Mouse (Mus musculus): ENCODE data around the gene Strada. TPM values are rescaled to one million over a fixed set of nuclear protein-coding genes. Genes with fewer than 3 reads are reported as not detected.
"Not testable (repeated sequence)": the region's sequence is repeated elsewhere in the genome, so short reads cannot be mapped to it uniquely, and the experiment has no call there.

The Strada gene
- total RNA-seq, 2 experiments from 2014 or later, result 10.5 to 10.9 TPM

DNA sequence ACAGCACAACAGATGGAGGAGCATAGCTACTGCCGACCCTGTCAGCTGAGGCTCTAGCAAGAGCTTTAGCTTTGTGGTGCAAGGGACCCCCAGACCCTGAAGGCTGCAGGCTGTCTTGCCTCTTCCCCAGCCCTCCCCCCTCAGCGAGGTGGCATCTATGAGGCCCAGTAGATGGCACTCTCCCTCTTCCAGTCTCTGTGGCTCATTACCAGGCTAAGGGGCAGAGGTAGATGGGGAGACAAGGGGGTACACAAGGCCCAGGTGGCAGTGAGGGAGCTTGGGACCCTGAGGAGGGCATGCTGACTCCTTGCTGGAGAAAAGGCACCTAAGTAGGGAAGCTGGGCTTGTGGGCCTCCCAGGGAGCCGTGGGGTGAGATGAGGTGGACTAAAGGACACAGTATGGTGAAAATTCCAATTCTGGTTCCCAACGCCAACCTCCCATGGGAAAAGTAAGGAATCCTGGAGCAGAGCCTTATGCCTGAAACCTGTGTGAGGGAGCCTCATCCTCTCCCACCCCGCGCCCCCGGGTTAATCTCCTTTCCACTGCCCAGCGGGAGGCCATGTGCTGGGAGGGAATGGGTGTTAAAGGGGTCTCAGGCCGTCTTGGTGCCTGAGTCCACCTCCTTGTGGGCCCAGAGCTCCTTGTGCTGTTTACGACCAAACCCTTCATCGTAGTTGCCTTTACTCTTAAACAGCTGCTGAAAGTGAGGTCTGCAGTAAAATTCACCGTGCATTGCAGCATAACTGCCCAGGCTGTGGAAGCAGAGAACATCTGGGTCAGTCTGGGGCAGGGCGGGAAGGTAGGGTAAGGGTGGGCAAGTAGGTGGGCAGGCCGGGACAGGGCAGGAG lies 43.7 kb downstream of the Strada start:
- no peak for DNase-seq

GRCm38 (mm10) chr11:106157154-106157553 lies 44.8 kb downstream of the Strada start:
- intact Hi-C loops (cut with DNase I), result loop anchor here (5.0 kb wide), 2 partner anchors 85 to 240 kb away; no protein-coding TSS in a partner anchor
- DNase-seq, result no peak

More for the DNA sequence above, 43.7 kb downstream of the Strada start:
- intact Hi-C loops (cut with DNase I), result loop anchor here (5.0 kb wide), 2 partner anchors 84 to 239 kb away; no protein-coding TSS in a partner anchor

- DNase-seq, result no peak
- intact Hi-C loops (cut with DNase I), result loop anchor here (5.0 kb wide), 2 partner anchors 86 to 241 kb away; no protein-coding TSS in a partner anchor
These were observed 45.7 kb downstream of the Strada start for GRCm38 (mm10) chr11:106156257-106156656.

DNA sequence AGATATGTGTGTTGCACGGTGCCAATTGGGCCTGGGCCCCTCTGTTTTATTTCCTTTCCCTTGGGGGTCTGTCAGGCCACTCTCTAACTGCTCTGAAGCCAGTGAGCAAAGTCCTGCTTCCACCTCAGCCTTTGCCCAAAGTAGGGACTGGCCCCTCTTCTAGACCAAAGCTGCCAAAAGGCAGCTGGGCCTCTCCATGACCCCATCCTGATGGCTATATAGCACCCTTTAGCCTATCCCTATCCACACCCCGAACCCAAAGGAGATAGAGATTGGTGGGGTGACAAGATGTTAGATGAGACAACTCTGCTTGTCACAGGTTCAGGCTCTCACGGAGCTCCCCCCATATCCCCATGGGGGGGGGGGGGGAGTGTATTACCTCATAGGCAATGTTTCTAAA lies 46.2 kb downstream of the Strada start:
- DNase-seq, result no peak
- intact Hi-C loops (cut with DNase I), result loop anchor here (5.0 kb wide), 2 partner anchors 87 to 242 kb away; no protein-coding TSS in a partner anchor

DNA sequence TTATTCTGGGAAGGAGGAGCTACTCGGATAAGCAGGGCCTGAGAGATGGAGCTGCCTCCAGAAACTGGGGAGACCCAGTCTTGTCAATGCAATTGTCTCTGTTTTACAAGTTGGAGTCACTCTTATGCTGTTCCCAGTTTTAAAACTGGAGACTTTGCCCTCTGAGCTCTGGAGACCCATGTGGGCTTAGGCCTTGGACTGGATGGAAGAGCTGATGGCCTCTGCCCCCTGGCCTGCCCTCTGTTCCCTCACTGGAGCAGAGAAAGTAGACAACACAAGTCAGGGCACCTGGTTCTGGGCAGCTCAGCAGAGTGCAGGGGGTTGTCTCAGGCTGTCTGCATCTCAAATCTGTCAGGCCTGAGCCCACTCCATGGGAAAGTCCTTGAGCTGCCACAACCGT lies 47.2 kb downstream of the Strada start:
- intact Hi-C loops (cut with DNase I), result loop anchor here (5.0 kb wide), 2 partner anchors 88 to 243 kb away; no protein-coding TSS in a partner anchor

DNA sequence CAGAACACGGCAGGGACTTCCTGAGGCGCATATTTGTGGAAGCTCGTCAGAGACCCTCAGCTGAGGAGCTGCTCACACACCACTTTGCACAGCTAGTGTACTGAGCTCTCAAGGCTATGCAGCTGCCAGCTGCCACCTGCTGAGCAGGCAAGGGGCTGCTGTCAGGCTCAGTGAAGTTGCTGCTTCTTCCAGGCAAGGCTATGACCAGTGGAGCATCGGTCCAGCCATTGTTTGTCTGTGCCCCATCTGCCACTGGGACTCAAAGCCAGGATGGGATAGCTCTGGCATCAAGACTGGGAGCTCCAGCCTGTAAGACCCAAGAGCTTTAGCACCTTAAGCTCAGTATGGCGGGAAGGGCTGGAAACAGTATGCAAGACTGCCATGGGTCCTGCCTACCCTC lies 47.9 kb downstream of the Strada start:
- intact Hi-C loops (cut with DNase I), result no loop called here

More for the DNA sequence above, 47.2 kb downstream of the Strada start:
- no peak for DNase-seq

DNA sequence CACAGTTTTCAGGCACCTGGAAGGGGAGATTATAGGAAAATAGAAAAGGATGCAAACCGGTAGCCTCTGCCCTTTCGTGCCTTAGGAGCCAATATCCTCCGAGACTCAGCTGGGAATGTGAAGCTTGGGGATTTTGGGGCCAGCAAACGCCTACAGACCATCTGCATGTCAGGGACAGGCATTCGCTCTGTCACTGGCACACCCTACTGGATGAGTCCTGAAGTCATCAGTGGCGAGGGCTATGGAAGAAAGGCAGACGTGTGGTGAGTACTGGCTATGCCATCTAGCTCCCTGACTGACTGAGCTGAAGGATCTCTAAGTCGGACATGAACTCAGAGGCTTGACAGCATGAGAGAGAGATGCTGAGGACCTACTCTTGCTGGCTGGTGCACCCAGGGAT lies 49.8 kb downstream of the Strada start:
- intact Hi-C loops (cut with DNase I), result no loop called here
- DNase-seq, result no peak

More for the DNA sequence above, 47.9 kb downstream of the Strada start:
- DNase-seq, result no peak

GRCm38 (mm10) chr11:106151219-106151618 lies 50.7 kb downstream of the Strada start:
- DNase-seq, result no peak
- intact Hi-C loops (cut with DNase I), result no loop called here

DNA sequence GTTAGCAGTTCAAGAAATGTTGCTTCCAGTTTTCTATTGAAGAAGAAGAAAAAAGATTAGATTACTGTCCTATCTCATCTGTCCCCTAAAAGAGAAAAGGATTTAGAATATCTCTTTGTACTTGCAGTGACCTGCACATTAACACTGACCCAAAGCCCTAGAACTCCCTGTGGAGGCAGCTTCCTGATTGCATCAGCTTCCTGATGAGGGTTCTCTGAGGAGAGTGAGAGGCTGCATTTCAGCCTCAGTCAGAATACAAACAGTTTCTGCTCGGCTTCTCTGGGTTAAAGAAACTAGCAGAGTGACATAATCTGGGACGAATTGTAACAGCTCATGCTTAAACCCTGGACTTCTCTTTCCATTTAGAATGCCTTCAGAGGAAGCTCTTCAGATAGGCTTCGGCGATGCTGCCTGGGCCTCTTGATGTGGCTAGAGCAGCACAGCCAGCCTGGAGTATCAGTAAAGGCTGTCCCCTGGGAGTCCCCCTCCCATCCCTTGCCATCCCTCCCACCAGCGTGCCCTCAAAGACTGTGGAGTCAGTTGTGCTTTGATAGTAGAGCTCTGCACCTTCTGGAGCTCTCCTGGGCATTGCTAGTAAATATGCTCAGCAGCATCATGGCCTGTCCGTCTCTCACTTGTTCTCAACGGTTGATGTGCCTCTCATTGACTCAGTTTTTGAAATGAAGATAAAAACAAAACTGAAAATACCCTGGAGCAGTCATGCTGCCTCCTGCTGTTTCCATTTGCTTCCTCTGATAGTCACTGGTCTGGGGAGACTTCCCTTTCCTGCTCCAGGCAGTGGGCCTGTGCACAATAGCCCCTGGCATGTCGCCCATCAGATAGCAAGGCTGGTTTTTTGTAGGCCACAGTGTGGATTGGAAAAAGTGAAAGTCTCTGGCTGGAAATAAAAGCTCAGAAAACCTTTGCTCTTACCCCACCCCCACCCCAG lies 67.1 kb downstream of the Strada start:
- intact Hi-C loops (cut with DNase I), result no loop called here
- peak; percentile 39 to 70 for DNase-seq

DNA sequence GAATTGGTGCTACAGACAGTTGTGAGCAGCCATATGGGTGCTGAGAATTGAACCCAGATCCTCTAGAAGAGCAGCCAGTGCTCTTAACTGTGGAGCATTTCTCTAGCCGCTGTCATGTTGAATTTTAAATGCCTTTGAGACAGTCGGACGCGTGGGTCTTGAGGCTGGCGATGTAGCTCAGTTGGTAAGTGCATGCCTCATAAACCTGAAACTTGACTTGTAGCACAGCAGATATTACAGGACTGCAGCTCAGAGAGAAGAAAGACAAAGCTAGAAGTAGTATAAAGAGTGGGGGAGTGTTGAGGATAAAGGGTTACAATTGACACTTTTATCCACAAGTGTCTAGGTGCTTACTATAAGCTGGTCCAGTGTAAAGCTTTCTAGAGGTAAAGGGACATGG lies 69.5 kb downstream of the Strada start:
- intact Hi-C loops (cut with DNase I), result no loop called here
- DNase-seq, result no peak

- no peak for DNase-seq
- intact Hi-C loops (cut with DNase I), result no loop called here
These were observed 72.5 kb downstream of the Strada start for GRCm38 (mm10) chr11:106129477-106129876.

GRCm38 (mm10) chr11:106126727-106127373 lies 75.1 kb downstream of the Strada start:
- intact Hi-C loops (cut with DNase I); DNase-seq: not testable (repeated sequence)

DNA sequence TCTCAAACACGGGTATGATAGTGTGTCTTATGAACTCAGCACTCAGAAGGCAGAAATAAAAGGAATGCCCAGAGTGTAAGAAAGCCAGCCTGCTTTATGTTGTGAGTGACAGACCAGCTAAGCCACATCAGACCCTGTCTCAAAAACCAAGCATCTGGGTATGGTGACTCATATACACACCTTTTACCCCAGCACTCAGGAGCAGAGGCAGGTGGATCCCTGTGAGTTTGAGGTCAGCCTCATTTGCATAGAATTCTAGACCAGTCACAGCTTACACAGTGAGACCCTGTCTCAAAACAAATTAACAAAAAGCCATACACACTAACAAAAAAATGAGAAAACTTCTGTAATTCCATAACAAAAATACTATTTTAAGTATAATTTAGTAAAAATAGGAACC lies 76.1 kb downstream of the Strada start:
- DNase-seq, result no peak

GRCm38 (mm10) chr11:106124784-106125183 lies 77.2 kb downstream of the Strada start:
- intact Hi-C loops (cut with DNase I), result no loop called here
- no peak for DNase-seq

More for the DNA sequence above, 76.1 kb downstream of the Strada start:
- intact Hi-C loops (cut with DNase I), result no loop called here

DNA sequence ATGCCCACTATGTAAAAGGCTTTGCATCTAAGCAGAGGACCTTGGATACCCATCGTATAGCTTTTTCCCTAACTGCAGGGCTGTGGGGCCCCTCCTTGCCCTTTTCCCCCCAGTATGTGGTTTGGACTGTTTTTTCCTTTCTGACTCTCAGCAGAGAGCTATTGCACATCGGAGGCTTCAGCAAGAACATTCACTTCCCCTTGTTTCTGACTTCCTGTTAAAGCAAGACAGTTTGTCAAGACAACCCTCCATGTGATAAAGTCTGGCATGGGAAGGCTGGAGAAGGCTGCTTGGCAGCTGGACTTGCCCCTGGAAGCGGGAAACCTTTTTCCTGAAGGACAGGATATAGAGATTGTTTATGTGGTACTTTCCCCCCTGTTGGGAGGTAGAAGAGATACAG lies 79.2 kb downstream of the Strada start:
- DNase-seq, result no peak
- intact Hi-C loops (cut with DNase I), result no loop called here

DNA sequence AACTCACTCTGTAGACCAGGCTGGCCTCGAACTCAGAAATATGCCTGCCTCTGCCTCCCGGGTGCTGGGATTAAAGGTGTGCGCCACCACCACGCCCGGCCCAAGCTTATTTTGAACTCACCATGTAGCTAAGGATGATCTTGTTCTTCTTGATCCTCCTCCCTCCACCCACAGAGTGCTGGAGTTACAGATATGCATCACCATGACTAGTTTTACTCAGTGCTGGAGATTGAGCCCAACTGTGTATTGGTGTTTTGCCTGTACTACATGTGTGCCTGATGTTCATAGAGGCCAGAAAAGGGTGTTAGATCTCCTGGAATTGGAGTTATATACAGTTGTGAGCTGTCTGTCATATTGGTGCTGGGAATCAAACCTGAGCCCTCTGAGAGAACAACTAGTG lies 79.7 kb downstream of the Strada start:
- no peak for DNase-seq
- intact Hi-C loops (cut with DNase I), result no loop called here

All from gastrocnemius, postnatal 36 days (tissue).